8 mouse cellular contexts compared by ENCODE assay signal in genomic region chr11:95075197-95076040, GRCm38 (mm10). TPM values are rescaled to one million over a fixed set of nuclear protein-coding genes. Genes with fewer than 3 reads are reported as not detected.
DNase-seq lines count a peak whose midpoint lies in the region; ATAC-seq and TF ChIP-seq lines count a peak whose summit lies in the region.

No protein-coding gene starts in this region.

- peak; percentile 30; the same call in 1 of the 2 replicates for TF ChIP-seq POLR2A in lung, adult 2 months (IDR thresholded peaks at IDR 0.05; ENCODE audit: borderline replicate concordance, extremely low read depth, low read depth, low read length)

- TF ChIP-seq CTCF in lung, adult 2 months (IDR thresholded peaks at IDR 0.05; ENCODE audit: insufficient read depth, low read length) = no peak

- peaks cover 68% of the 10 kb centered on the region for H3K4me1 ChIP-seq in hindbrain, embryonic 10.5 days (replicated peaks)
- H3K4me1 ChIP-seq in lung, adult 2 months (ENCODE audit: control insufficient read depth, insufficient read depth, low read length) = peaks cover 40% of the 10 kb centered on the region
- peaks cover 66% of the 10 kb centered on the region for H3K4me1 ChIP-seq in stomach, embryonic 14.5 days (ENCODE audit: control insufficient read depth, insufficient read depth, low read length)

- H3K36me3 ChIP-seq in hindbrain, embryonic 10.5 days = no peaks in the 10 kb centered on the region
- no peaks in the 10 kb centered on the region for H3K36me3 ChIP-seq in stomach, embryonic 14.5 days (ENCODE audit: control insufficient read depth, insufficient read depth, low read length)

- 9% methylated on average over 19 of the region's 19 CpGs for WGBS in hindbrain, embryonic 10.5 days
- WGBS in lung, adult 2 months = 5% methylated on average over 19 of the region's 19 CpGs
- WGBS in stomach, embryonic 14.5 days = 3% methylated on average over 19 of the region's 19 CpGs

- H3K4me3 ChIP-seq in hindbrain, embryonic 10.5 days = peak overlapping the region; percentile 69
- H3K4me3 ChIP-seq in lung, adult 2 months (replicated peaks; ENCODE audit: extremely low read depth, low read depth, low read length) = peak overlapping the region; percentile 80
- peak overlapping the region; percentile 55 for H3K4me3 ChIP-seq in stomach, embryonic 14.5 days (ENCODE audit: low read depth, low read length)

- H3K9ac ChIP-seq in stomach, embryonic 14.5 days (replicated peaks; ENCODE audit: low read depth, low read length) = peak overlapping the region; percentile 57

- peaks cover 69% of the 10 kb centered on the region for H3K27me3 ChIP-seq in hindbrain, embryonic 10.5 days (ENCODE audit: insufficient read depth, poor library complexity, severe bottlenecking)
- no peaks in the 10 kb centered on the region for H3K27me3 ChIP-seq in stomach, embryonic 14.5 days (ENCODE audit: control insufficient read depth, insufficient read depth, low read length)

- H3K27ac ChIP-seq in hindbrain, embryonic 10.5 days = peak overlapping the region; percentile 78; the same call in 1 of the 2 replicates
- peak overlapping the region; percentile 81; the same call in 1 of the 2 replicates for H3K27ac ChIP-seq in stomach, embryonic 14.5 days (ENCODE audit: low read length)

- H3K9me3 ChIP-seq in hindbrain, embryonic 10.5 days = no peaks in the 10 kb centered on the region
- H3K9me3 ChIP-seq in stomach, embryonic 14.5 days (ENCODE audit: control insufficient read depth, low read depth, low read length) = no peaks in the 10 kb centered on the region

- peak; percentile 51 for DNase-seq in cerebellum, adult 9-11 months
- DNase-seq in cerebellum, postnatal 36 days = no peak
- peak; percentile 62 for DNase-seq in Muller cell, postnatal 12 days (ENCODE audit: inconsistent ontology term)
- peak; percentile 21 for DNase-seq in hindbrain, embryonic 10.5 days (ENCODE audit: low spot score)
- DNase-seq in lung, adult 2 months = peak; percentile 59
- DNase-seq in adrenal gland, postnatal 14 days = no peak
- DNase-seq in gastrocnemius, postnatal 25 days = no peak

- H3K4me2 ChIP-seq in stomach, embryonic 14.5 days (replicated peaks; ENCODE audit: low read depth, low read length) = peak overlapping the region; percentile 79

- ATAC-seq in stomach, embryonic 14.5 days (ENCODE audit: insufficient number of reproducible peaks, insufficient read depth, low FRiP score, low read depth) = no peak

RNA-seq across cellular contexts. Expression of gene Itga3, which starts 1.2 kb away (rescaled TPM):
- 5.7 and 6.7 TPM in 2 replicates for polyA plus RNA-seq in hindbrain, embryonic 10.5 days (2016; fragmentation: Nextera tagmentation; extraction: Ambion mirVana)
- polyA plus RNA-seq in lung, adult 2 months (2012; rRNA removed) = 181 and 187 TPM in 2 replicates
- 21.5 and 23.3 TPM in 2 replicates for polyA plus RNA-seq in stomach, embryonic 14.5 days (2014; fragmentation: Nextera tagmentation; extraction: Ambion mirVana)
- total RNA-seq in adrenal gland, postnatal 14 days (2021) = 33.9 and 36.1 TPM in 2 replicates
- total RNA-seq in gastrocnemius, postnatal 25 days (2021) = 1 to 10 TPM; 2.9 to 5.4 TPM

RNA-seq across cellular contexts. Expression of gene Pdk2, which starts 34.3 kb away (rescaled TPM):
- 10.7 and 15.2 TPM in 2 replicates for polyA plus RNA-seq in hindbrain, embryonic 10.5 days (2016; fragmentation: Nextera tagmentation; extraction: Ambion mirVana)
- 53.0 and 67.3 TPM in 2 replicates for polyA plus RNA-seq in lung, adult 2 months (2012; rRNA removed)
- polyA plus RNA-seq in stomach, embryonic 14.5 days (2014; fragmentation: Nextera tagmentation; extraction: Ambion mirVana) = 34.1 and 35.8 TPM in 2 replicates
- 147 and 156 TPM in 2 replicates for total RNA-seq in adrenal gland, postnatal 14 days (2021)
- 100 to 1,000 TPM; 351 to 396 TPM for total RNA-seq in gastrocnemius, postnatal 25 days (2021)

RNA-seq across cellular contexts. Expression of gene Dlx3, which starts 44.5 kb away (rescaled TPM):
- polyA plus RNA-seq in hindbrain, embryonic 10.5 days (2016; fragmentation: Nextera tagmentation; extraction: Ambion mirVana) = 3.2 and 6.5 TPM in 2 replicates
- 0.05 and 2.0 TPM in 2 replicates for polyA plus RNA-seq in lung, adult 2 months (2012; rRNA removed)
- polyA plus RNA-seq in stomach, embryonic 14.5 days (2014; fragmentation: Nextera tagmentation; extraction: Ambion mirVana) = 3.1 and 4.5 TPM in 2 replicates
- not detected in 2 replicates for total RNA-seq in adrenal gland, postnatal 14 days (2021)
- not detected for total RNA-seq in gastrocnemius, postnatal 25 days (2021)

Comparison
In these comparisons a context has a peak if more than half of its experiments do, and no peak if none do; other contexts are left out.
1. DNase-seq: peak in cerebellum, adult 9-11 months (single experiment), Muller cell, postnatal 12 days (single experiment), hindbrain, embryonic 10.5 days (single experiment) and lung, adult 2 months (single experiment); none in cerebellum, postnatal 36 days (0 of 2), adrenal gland, postnatal 14 days (single experiment) and gastrocnemius, postnatal 25 days (single experiment).
2. Peak in every context shown above with its lines, with median percentiles within 50 percentile points of each other: H3K4me3 ChIP-seq.